Mouse (Mus musculus) liver, embryonic 13.5 days (tissue): ENCODE measurements around the gene Slc35e3. TPM values are rescaled to one million over a fixed set of nuclear protein-coding genes. Genes with fewer than 3 reads are reported as not detected.
"Not testable (repeated sequence)": the region's sequence is repeated elsewhere in the genome, so short reads cannot be mapped to it uniquely, and the experiment has no call there.

Experiments
- ATAC-seq: fragments of 200-750 bp; cut with Nextera tagmentation; 2 replicates; pipeline ENCODE4 v1.8.0; 2017; ENCODE audit warnings: low read depth, mild to moderate bottlenecking, moderate number of reproducible peaks, moderate library complexity
- DNase-seq: peaks from one replicate; pipeline ENCODE4 v3.0.0; 2022
- H3K27ac ChIP-seq: fragments of 300-500 bp; sonication (generic); 2 replicates; pipeline ENCODE4 v1.5.1; 2015; ENCODE audit warnings: moderate library complexity, mild to moderate bottlenecking, inconsistent platforms
- H3K27me3 ChIP-seq: fragments of 300-500 bp; sonication (generic); 2 replicates; pipeline ENCODE4 v1.6.1; 2015; ENCODE audit warnings: mild to moderate bottlenecking, inconsistent platforms
- H3K36me3 ChIP-seq: fragments of 300-500 bp; sonication (generic); 2 replicates; pipeline ENCODE4 v1.6.1; 2015; ENCODE audit warnings: mild to moderate bottlenecking, inconsistent platforms
- H3K4me1 ChIP-seq: fragments of 300-500 bp; sonication (generic); replicated peaks from 2 replicates; pipeline ENCODE4 v1.6.1; 2015; ENCODE audit warnings: inconsistent platforms
- H3K4me2 ChIP-seq: fragments of 300-500 bp; sonication (generic); 2 replicates; pipeline ENCODE4 v1.6.1; 2015; ENCODE audit warnings: inconsistent platforms, mild to moderate bottlenecking, moderate library complexity
- H3K4me3 ChIP-seq: fragments of 300-500 bp; sonication (generic); replicated peaks from 2 replicates; pipeline ENCODE4 v1.5.1; 2015; ENCODE audit warnings: mild to moderate bottlenecking, inconsistent platforms
- H3K9ac ChIP-seq: fragments of 300-500 bp; sonication (generic); 2 replicates; pipeline ENCODE4 v1.6.1; 2015; ENCODE audit warnings: mild to moderate bottlenecking, inconsistent platforms
- H3K9me3 ChIP-seq: fragments of 300-500 bp; sonication (generic); replicated peaks from 2 replicates; pipeline ENCODE4 v1.6.1; 2016; ENCODE audit warnings: inconsistent platforms
- WGBS: fragments of 180-500 bp; shearing (Covaris S2); methylation state at CpG from one replicate; pipeline ENCODE4 v1.1.7; 2015; ENCODE audit not compliant: insufficient replicate concordance; 5-methylcytosine and 5-hydroxymethylcytosine counted together
- polyA plus RNA-seq: library from polyadenylated mRNA; unstranded; fragments of >200 nt; fragmentation: Nextera tagmentation; extraction: Ambion mirVana; gene quantifications from 2 replicates; pipeline ENCODE4 v1.2.1, GENCODE M21; 2015

Gene Slc35e3
- polyA plus RNA-seq, 1 experiment from 2014 or later = 2.7 TPM

- H3K9ac ChIP-seq = no peak overlapping the region
- no peak overlapping the region for H3K4me3 ChIP-seq
- no peaks in the 10 kb centered on the region for H3K27me3 ChIP-seq
- peaks cover 14% of the 10 kb centered on the region for H3K4me1 ChIP-seq
- 80% methylated on average over 4 of the region's 4 CpGs for WGBS
- no peak overlapping the region for H3K4me2 ChIP-seq
- H3K27ac ChIP-seq = no peak overlapping the region
- no peak for DNase-seq
- ATAC-seq = no peak
- no peaks in the 10 kb centered on the region for H3K36me3 ChIP-seq
- H3K9me3 ChIP-seq = no peaks in the 10 kb centered on the region
These were observed 19.2 kb downstream of the Slc35e3 start for GRCm38 (mm10) chr10:117726888-117727385.

DNA sequence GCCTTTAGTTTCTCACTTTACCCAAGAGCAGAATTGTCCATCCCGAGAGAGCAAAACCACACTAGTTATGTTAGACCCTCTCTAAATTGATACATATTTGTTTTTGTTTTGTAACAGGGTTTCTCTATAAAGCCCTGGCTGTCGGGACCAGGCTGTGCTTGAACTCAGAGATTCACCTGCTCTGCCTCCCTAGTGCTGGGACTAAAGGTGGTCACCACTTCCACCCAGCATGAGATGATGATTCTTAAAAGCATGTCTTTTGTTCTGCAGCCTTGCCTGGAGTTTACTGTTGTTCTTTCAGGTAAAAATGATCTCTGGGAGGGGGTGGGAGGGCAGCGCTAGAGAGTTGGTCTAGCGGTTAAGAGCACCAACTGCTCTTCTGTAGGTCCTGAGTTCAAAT, 19.8 kb downstream of the Slc35e3 start:
- Histone ChIP-seq H3K9me3 (no peaks in the 10 kb centered on the region), H3K4me3 (no peak overlapping the region), H3K9ac (no peak overlapping the region), H3K27me3 (no peaks in the 10 kb centered on the region), H3K4me1 (peaks cover 8% of the 10 kb centered on the region), H3K36me3 (no peaks in the 10 kb centered on the region), H3K4me2 (no peak overlapping the region), H3K27ac (no peak overlapping the region)
- DNase-seq (no peak), ATAC-seq (no peak)
- 79% methylated on average over 4 of the region's 4 CpGs for WGBS

DNA sequence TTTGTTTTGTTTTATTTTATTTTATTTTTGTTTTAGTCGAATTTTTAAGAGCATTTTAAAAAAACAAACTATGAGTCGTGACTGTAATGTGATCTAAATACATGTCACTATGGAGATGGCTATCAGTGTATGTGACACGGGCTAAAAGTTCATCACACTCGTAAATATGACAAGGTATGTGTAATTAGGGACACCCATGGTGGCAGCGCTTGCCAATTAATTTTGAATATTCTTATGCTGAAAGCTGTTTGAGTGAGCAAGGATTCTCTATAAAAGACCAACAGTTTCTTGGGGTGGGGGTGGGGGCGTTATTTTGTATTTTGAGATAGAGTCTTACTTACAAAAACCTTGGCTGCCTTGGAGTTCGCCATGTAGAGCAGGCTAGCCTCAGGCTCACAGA, 20.5 kb downstream of the Slc35e3 start:
- Histone ChIP-seq H3K9me3 (no peaks in the 10 kb centered on the region), H3K27ac (no peak overlapping the region), H3K4me2 (no peak overlapping the region), H3K9ac (no peak overlapping the region), H3K4me3 (no peak overlapping the region), H3K36me3 (no peaks in the 10 kb centered on the region), H3K4me1 (peaks cover 2% of the 10 kb centered on the region), H3K27me3 (no peaks in the 10 kb centered on the region)
- 59% methylated on average over 7 of the region's 7 CpGs for WGBS
- ATAC-seq (no peak), DNase-seq (no peak)

- Histone ChIP-seq H3K27ac (no peak overlapping the region), H3K4me3 (no peak overlapping the region), H3K27me3 (no peaks in the 10 kb centered on the region), H3K9me3 (no peaks in the 10 kb centered on the region), H3K4me2 (no peak overlapping the region), H3K4me1 (no peaks in the 10 kb centered on the region), H3K9ac (no peak overlapping the region), H3K36me3 (no peaks in the 10 kb centered on the region)
- WGBS = 86% methylated on average over 3 of the region's 3 CpGs
- no peak for DNase-seq
- no peak for ATAC-seq
These were observed 21.3 kb downstream of the Slc35e3 start for GRCm38 (mm10) chr10:117724804-117725361.

DNA sequence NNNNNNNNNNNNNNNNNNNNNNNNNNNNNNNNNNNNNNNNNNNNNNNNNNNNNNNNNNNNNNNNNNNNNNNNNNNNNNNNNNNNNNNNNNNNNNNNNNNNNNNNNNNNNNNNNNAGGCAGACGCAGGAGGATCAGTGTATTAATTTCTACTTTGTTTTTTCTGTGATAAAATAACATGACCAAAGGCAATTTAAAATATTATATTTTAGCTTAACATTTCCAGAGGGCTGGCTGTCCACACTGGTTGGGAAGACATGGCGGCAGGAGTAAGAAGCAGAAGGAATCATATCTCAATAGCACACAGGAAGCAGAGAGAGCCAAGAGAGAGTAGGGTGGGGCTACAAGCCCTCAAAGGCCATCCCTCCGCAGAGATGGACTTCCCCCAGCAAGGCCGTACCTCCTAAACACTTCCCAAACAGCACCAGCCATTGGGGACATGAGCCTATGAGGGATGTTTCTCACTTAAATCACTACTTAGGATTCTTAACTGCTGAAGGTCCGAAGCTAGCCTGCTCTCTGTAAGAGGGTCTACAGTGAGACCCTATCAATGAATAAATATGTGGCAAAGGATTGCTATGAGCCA, 21.9 kb downstream of the Slc35e3 start:
- Histone ChIP-seq H3K4me2 (no peak overlapping the region), H3K27me3 (no peaks in the 10 kb centered on the region)

DNA sequence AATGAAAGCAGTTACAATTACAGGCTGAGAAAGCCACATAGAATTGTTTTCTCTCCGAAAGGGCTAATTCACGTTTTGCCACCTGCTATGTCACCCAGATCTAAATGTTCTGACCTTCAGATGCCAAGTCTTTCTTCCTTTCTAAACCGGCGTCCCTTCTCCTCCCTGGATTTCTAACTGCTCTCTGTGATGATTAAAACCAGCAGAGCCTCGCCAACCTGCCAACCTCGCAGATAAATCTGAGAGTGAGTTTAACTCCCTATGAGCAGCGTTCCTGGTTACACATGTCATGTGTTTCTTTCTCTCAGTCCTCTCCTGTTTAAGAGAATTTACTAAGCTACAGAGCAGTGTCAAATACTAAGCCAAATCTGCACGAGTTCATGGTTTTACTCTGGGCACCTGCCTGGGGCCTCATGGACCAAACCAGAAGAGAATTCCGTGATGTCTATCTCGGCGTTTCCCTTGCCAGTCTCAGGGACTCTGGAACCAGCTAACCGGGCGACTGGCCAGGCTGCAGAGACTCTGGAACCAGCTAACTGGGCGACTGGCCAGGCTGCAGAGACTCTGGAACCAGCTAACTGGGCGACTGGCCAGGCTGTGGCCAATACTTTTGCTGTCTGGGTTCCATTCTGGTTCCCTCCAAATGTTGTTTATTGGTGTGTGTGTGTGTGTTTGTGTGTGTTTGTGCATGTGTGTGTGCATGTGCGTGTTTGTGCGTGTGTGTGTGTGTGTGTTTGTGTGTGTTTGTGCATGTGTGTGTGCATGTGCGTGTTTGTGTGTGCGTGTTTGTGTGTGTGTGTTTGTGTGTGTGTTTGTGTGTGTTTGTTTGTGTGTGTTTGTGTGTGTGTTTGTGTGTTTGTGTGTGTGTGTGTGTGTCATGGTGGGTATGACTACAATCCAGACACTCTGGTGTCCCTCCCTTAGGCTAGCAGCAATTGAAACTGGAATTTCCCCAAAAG, 27.7 kb downstream of the Slc35e3 start:
- DNase-seq (no peak), ATAC-seq (no peak)
- Histone ChIP-seq H3K27ac (no peak overlapping the region; the same call in 1 of the 2 replicates), H3K4me3 (no peak overlapping the region), H3K9ac (no peak overlapping the region), H3K36me3 (no peaks in the 10 kb centered on the region), H3K4me1 (peaks cover 16% of the 10 kb centered on the region), H3K27me3 (no peaks in the 10 kb centered on the region), H3K9me3 (no peaks in the 10 kb centered on the region), H3K4me2 (no peak overlapping the region)
- 61% methylated on average over 19 of the region's 19 CpGs for WGBS

More for the DNA sequence above, 21.9 kb downstream of the Slc35e3 start:
- Histone ChIP-seq H3K27ac (no peak overlapping the region), H3K9me3 (no peaks in the 10 kb centered on the region), H3K36me3 (no peaks in the 10 kb centered on the region), H3K9ac (no peak overlapping the region), H3K4me1 (no peaks in the 10 kb centered on the region), H3K4me3 (no peak overlapping the region)
- 49% methylated on average over 5 of the region's 5 CpGs for WGBS
- ATAC-seq (no peak), DNase-seq (no peak)

DNA sequence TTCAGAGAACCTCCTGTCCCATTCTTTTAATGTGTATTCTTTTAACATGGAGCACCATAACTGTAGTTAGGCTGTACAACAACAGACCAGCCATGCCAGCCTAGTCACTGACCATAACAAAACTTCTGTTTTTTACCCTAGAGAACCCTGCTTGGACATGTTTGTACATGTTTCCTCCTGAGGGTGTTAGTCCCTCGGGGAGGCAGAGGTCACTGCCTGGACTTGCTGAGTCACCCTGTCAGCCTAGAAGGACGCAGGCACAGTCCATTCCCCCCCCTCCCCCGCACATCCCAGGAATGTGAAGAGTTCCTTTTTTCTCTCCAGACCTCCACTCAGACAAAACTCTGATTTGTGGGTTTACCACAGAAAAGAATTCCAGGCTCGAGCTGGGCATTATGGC, 28.6 kb downstream of the Slc35e3 start:
- Histone ChIP-seq H3K27ac (no peak overlapping the region), H3K9ac (no peak overlapping the region), H3K4me3 (no peak overlapping the region), H3K4me2 (no peak overlapping the region), H3K27me3 (no peaks in the 10 kb centered on the region), H3K36me3 (no peaks in the 10 kb centered on the region), H3K4me1 (peaks cover 16% of the 10 kb centered on the region), H3K9me3 (no peaks in the 10 kb centered on the region)
- 5% methylated on average over 4 of the region's 4 CpGs for WGBS
- DNase-seq (no peak), ATAC-seq (peak; percentile 53; the same call in 1 of the 2 replicates)

DNA sequence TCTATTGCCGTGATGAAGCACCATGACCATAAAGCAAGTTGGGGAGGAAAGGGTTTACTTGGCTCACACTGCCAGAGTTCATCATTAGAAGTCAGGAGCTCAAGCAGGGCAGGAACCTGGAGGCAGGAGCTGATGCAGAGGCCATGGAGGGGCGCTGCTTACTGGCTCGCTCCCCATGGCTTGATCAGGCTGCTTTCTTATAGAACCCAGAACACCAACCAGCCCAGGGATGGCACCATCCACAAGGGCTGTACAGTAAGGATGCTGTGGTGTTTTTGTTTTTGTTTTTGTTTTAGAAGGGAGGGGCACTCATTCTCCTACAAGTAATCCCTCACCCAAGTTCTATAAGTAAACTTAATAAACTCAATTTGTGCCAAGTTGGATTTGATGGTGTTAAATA, 29.5 kb downstream of the Slc35e3 start:
- 74% methylated on average over 3 of the region's 3 CpGs for WGBS
- no peak overlapping the region for H3K9ac ChIP-seq
- no peaks in the 10 kb centered on the region for H3K27me3 ChIP-seq
- no peak for DNase-seq
- no peaks in the 10 kb centered on the region for H3K36me3 ChIP-seq
- H3K4me2 ChIP-seq = no peak overlapping the region
- no peak overlapping the region for H3K4me3 ChIP-seq
- H3K4me1 ChIP-seq = peaks cover 23% of the 10 kb centered on the region
- ATAC-seq = no peak
- H3K9me3 ChIP-seq = no peaks in the 10 kb centered on the region
- H3K27ac ChIP-seq = no peak overlapping the region

DNA sequence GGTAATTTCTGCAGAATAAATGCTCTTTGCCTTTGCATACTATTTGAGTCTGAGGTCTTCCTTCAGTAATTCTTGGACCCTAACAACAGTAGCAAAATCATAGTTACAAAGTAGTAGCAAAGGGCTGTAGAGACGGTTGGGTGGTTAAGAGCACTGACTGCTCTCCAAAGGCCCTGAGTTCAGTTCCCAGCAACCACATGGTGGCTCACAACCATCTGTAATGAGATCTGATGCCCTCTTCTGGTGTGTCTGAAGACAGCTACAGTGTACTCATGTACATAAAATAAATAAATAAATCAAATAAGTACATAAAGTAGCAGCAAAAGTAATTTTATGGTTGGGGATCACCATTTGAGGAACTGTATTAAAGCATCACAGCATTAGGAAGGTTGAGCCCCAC, 30.5 kb downstream of the Slc35e3 start:
- H3K27me3 ChIP-seq, H3K27ac ChIP-seq, H3K36me3 ChIP-seq, H3K4me2 ChIP-seq, ATAC-seq, H3K9me3 ChIP-seq, H3K9ac ChIP-seq, DNase-seq, H3K4me3 ChIP-seq: not testable (repeated sequence)
- WGBS = 63% methylated on average over 1 of the region's 1 CpGs
- peaks cover 31% of the 10 kb centered on the region for H3K4me1 ChIP-seq

DNA sequence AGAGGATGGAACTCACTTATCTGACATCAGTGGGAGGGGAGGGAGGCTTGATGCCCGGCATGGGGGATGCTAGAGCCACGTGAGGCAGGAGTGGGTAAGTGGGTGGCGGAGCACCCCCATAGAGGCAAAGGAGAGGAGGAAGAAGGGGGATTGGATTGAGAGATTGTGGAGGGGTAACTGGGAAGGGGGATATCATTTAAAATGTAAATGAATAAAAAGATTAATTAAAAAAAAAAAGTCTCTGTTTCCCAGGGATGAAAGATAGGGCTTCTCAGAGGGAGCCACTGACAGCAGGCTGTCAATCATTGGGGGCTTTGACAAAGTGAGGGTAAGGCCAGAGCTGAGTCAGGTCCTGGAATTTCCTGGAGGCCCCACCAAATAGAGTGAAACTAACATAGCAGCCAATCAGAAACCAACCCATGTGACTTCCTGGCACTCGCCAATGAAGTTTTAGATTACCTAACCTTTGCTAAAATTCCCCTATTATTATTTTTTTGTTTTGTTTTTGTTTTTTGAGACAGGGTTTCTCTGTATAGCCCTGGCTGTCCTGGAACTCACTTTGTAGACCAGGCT, 31.2 kb downstream of the Slc35e3 start:
- H3K36me3 ChIP-seq = no peaks in the 10 kb centered on the region
- no peak overlapping the region for H3K4me3 ChIP-seq
- no peaks in the 10 kb centered on the region for H3K27me3 ChIP-seq
- 51% methylated on average over 4 of the region's 4 CpGs for WGBS
- no peak for ATAC-seq
- H3K9ac ChIP-seq = no peak overlapping the region
- no peak overlapping the region for H3K4me2 ChIP-seq
- no peak for DNase-seq
- peaks cover 31% of the 10 kb centered on the region for H3K4me1 ChIP-seq
- H3K9me3 ChIP-seq = no peaks in the 10 kb centered on the region
- no peak overlapping the region for H3K27ac ChIP-seq

DNA sequence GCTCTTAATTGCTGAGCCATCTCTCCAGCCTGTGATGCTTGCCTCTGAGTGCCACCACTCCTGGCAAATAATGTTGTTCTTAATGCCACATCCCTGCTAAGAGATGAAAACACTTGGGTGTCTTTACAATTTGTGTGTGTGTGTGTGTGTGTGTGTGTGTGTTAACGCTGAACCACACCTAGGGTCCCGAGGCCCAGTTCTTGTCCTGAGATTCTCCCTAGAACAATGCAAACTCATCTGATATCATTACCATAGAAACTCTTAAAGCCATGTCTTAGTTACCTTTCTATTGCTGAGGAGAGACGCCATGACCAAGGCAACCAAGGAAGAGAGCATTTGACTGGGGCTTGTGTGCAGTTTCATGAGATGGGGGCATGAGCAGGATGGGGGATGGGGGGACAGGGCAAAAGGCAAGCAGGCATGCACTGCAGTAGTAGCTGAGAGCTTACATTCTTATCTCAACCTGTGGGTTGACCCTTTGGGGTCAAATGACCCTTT, 32.1 kb downstream of the Slc35e3 start:
- Histone ChIP-seq H3K27ac (no peak overlapping the region; the same call in 1 of the 2 replicates), H3K4me1 (peaks cover 36% of the 10 kb centered on the region), H3K9me3 (no peaks in the 10 kb centered on the region), H3K4me2 (no peak overlapping the region), H3K27me3 (no peaks in the 10 kb centered on the region), H3K36me3 (no peaks in the 10 kb centered on the region), H3K9ac (no peak overlapping the region), H3K4me3 (no peak overlapping the region)
- ATAC-seq = no peak
- WGBS = 68% methylated on average over 3 of the region's 3 CpGs
- DNase-seq = no peak
